Mouse (Mus musculus) CH12.LX (cell line): ENCODE measurements around the gene Mob3b. TPM values are rescaled to one million over a fixed set of nuclear protein-coding genes. Genes with fewer than 3 reads are reported as not detected.

Experiments
- DNase-seq: peaks from one replicate; pipeline ENCODE4 v3.0.0-alpha.2; 2013; ENCODE audit errors: extremely low read depth
- H3K27ac ChIP-seq: 2 replicates; pipeline ENCODE4 v1.5.1; 2012; ENCODE audit warnings: low read depth, mild to moderate bottlenecking, control low read depth, moderate library complexity; ENCODE audit not compliant: insufficient read depth
- H3K27me3 ChIP-seq: replicated peaks from 2 replicates; pipeline ENCODE3; 2012; ENCODE audit warnings: inconsistent platforms
- H3K36me3 ChIP-seq, 2 experiments: replicated peaks in 1 of 2; 2 replicates each; pipeline versions ENCODE3 to v1.6.1; 2012; ENCODE audit warnings: inconsistent platforms in 1 of 2, low read length in 1 of 2, mild to moderate bottlenecking in 1 of 2, mixed read lengths in 1 of 2, moderate library complexity in 1 of 2; ENCODE audit not compliant: control insufficient read depth in 1 of 2, insufficient read depth in 1 of 2
- H3K4me1 ChIP-seq, 2 experiments: 2 replicates each; pipeline ENCODE4 v1.6.1; 2012; ENCODE audit warnings: inconsistent platforms in 1 of 2, moderate library complexity in 1 of 2; ENCODE audit not compliant: insufficient read depth in 2 of 2, control insufficient read depth in 1 of 2
- H3K4me2 ChIP-seq: 2 replicates; pipeline ENCODE4 v1.6.1; 2012; ENCODE audit warnings: low read depth, mild to moderate bottlenecking, control low read depth; ENCODE audit not compliant: poor library complexity, insufficient read depth, severe bottlenecking
- H3K4me3 ChIP-seq, 3 experiments: fragments of 150-350 bp in 1 of 3; sonication (generic) in 1 of 3; replicated peaks in 1 of 3; 2 replicates each; pipeline versions ENCODE3 to v1.5.1; 2011 to 2012; ENCODE audit warnings: low read depth in 2 of 3, low read length in 2 of 3, mild to moderate bottlenecking in 2 of 3, moderate library complexity in 2 of 3, control low read depth in 1 of 3, improper control_type of control experiment in 1 of 3, inconsistent platforms in 1 of 3, mixed read lengths in 1 of 3; ENCODE audit not compliant: poor library complexity in 1 of 3
- H3K79me2 ChIP-seq: replicated peaks from 2 replicates; pipeline ENCODE4 v1.6.1; 2012; ENCODE audit warnings: mild to moderate bottlenecking, moderate library complexity; ENCODE audit not compliant: control insufficient read depth, poor library complexity, insufficient read depth, severe bottlenecking; ENCODE audit errors: extremely low read depth
- H3K9ac ChIP-seq: 2 replicates; pipeline ENCODE4 v1.6.1; 2012; ENCODE audit warnings: low read depth, mild to moderate bottlenecking, control low read depth, moderate library complexity; ENCODE audit not compliant: insufficient read depth
- H3K9me3 ChIP-seq: replicated peaks from 2 replicates; pipeline ENCODE3; 2012; ENCODE audit warnings: low read length, inconsistent platforms, mixed read lengths
- CHD1 ChIP-seq: IDR thresholded peaks from 2 replicates; pipeline ENCODE4 v1.6.1; 2012; ENCODE audit warnings: low read depth, low read length, improper control_type of control experiment, inconsistent platforms
- CTCF ChIP-seq, 2 experiments: IDR thresholded peaks in 1 of 2; conservative IDR thresholded peaks in 1 of 2; 2 replicates each; pipeline ENCODE4 v1.5.1; 2011 to 2012; ENCODE audit warnings: low read depth in 2 of 2, low read length in 2 of 2, improper control_type of control experiment in 1 of 2, inconsistent platforms in 1 of 2, mild to moderate bottlenecking in 1 of 2, moderate library complexity in 1 of 2
- ETS1 ChIP-seq: conservative IDR thresholded peaks from 2 replicates; pipeline ENCODE4 v1.6.1; 2012; ENCODE audit warnings: low read depth, mild to moderate bottlenecking, inconsistent platforms, low read length, improper control_type of control experiment, moderate library complexity
- GABPA ChIP-seq: IDR thresholded peaks from 2 replicates; pipeline ENCODE4 v1.6.1; 2012; ENCODE audit warnings: low read depth, low read length, improper control_type of control experiment, inconsistent platforms; ENCODE audit not compliant: insufficient replicate concordance
- JUND ChIP-seq: conservative IDR thresholded peaks from 2 replicates; pipeline ENCODE4 v1.6.1; 2011; ENCODE audit warnings: low read depth, low read length, improper control_type of control experiment
- MAFK ChIP-seq: IDR thresholded peaks from 2 replicates; pipeline ENCODE4 v1.6.1; 2011; ENCODE audit warnings: low read length, improper control_type of control experiment; ENCODE audit not compliant: insufficient replicate concordance
- POLR2A ChIP-seq: IDR thresholded peaks from 2 replicates; pipeline ENCODE4 v1.6.1; 2011; ENCODE audit warnings: low read depth, mild to moderate bottlenecking, improper control_type of control experiment, low read length
- RAD21 ChIP-seq: IDR thresholded peaks from 2 replicates; pipeline ENCODE4 v1.6.1; 2011; ENCODE audit warnings: low read depth, mild to moderate bottlenecking, low read length, improper control_type of control experiment, moderate library complexity
- SMC3 ChIP-seq: IDR thresholded peaks from 2 replicates; pipeline ENCODE4 v1.6.1; 2011; ENCODE audit warnings: low read depth, low read length, improper control_type of control experiment
- TBP ChIP-seq: conservative IDR thresholded peaks from 2 replicates; pipeline ENCODE4 v1.6.1; 2011; ENCODE audit warnings: low read depth, low read length, improper control_type of control experiment
- USF2 ChIP-seq: conservative IDR thresholded peaks from 2 replicates; pipeline ENCODE4 v1.6.1; 2011; ENCODE audit warnings: low read depth, low read length, improper control_type of control experiment
- ZMIZ1 ChIP-seq: IDR thresholded peaks from 2 replicates; pipeline ENCODE4 v1.6.1; 2012; ENCODE audit warnings: low read depth, mild to moderate bottlenecking, inconsistent platforms, low read length, improper control_type of control experiment
- dilution Hi-C: fragments of 300-500 bp; cut with MboI; formaldehyde crosslinking; loops from 2 replicates; pipeline ENCODE4 v1.14.3; 2020; ENCODE audit warnings: low sequenced_read_pairs; ENCODE audit not compliant: extremely low pct_unique_long_range_greater_than_20kb, extremely low pct_ligation_motif_present
- in situ Hi-C: fragments of 300-500 bp; cut with MboI; formaldehyde crosslinking; loops from 3 replicates; pipeline ENCODE4 v1.14.3; 2019; ENCODE audit warnings: low sequenced_read_pairs, low pct_ligation_motif_present, low pct_unique_long_range_greater_than_20kb, mixed read lengths
- polyA plus RNA-seq: library from polyadenylated mRNA; unstranded; fragments of >175 nt; gene quantifications from 2 replicates; pipeline ENCODE4 v1.2.1, GENCODE M21; 2012; ENCODE audit warnings: low read depth; ENCODE audit not compliant: insufficient read length
- total RNA-seq, 2 experiments: library from RNA; depleted of rRNA; stranded (reverse); fragments of 300-350 nt in 1 of 2; fragments of >200 nt in 1 of 2; gene quantifications; 2 replicates each; pipeline ENCODE4 v1.2.3; 2012 to 2014

Gene Mob3b
- total and polyA plus RNA-seq, 3 experiments = 3.5 to 11.7 (median 11.0) TPM

GRCm38 (mm10) chr4:35201700-35202099, 44.4 kb upstream of the Mob3b start:
- Histone ChIP-seq H3K4me2 (no peak overlapping the region), H3K9me3 (no peaks in the 10 kb centered on the region), H3K79me2 (no peaks in the 10 kb centered on the region; the same call in 1 of the 2 replicates), H3K9ac (no peak overlapping the region), H3K4me1 (no peaks in the 10 kb centered on the region), H3K36me3 (peaks cover 69 to 83% of the 10 kb centered on the region in 2 experiments), H3K4me3 (no peak overlapping the region), H3K27ac (no peak overlapping the region), H3K27me3 (no peaks in the 10 kb centered on the region)
- no peak for TF ChIP-seq JUND
- no peak for TF ChIP-seq GABPA
- TF ChIP-seq ZMIZ1 = no peak
- no peak for TF ChIP-seq TBP
- no peak for TF ChIP-seq ETS1
- no peak for TF ChIP-seq CHD1
- TF ChIP-seq MAFK = no peak
- dilution Hi-C loops (no loop called here), in situ Hi-C loops (no loop called here)
- DNase-seq = no peak

- H3K36me3 ChIP-seq = peaks cover 62 to 87% of the 10 kb centered on the region in 2 experiments
- H3K4me2 ChIP-seq = no peak overlapping the region
- no peak overlapping the region for H3K4me3 ChIP-seq
- dilution Hi-C loops = no loop called here
- no peaks in the 10 kb centered on the region for H3K9me3 ChIP-seq
- H3K9ac ChIP-seq = no peak overlapping the region
- no peaks in the 10 kb centered on the region for H3K79me2 ChIP-seq
- no peak overlapping the region for H3K27ac ChIP-seq
- H3K4me1 ChIP-seq = no peaks in the 10 kb centered on the region
- H3K27me3 ChIP-seq = no peaks in the 10 kb centered on the region
- peak; percentile 20 for DNase-seq
- in situ Hi-C loops = loop anchor here (10.0 kb wide), 1 partner anchor 238 kb away; no protein-coding TSS in a partner anchor
- TF ChIP-seq SMC3 (peak; percentile 69), CTCF (conservative IDR thresholded peaks at IDR 0.05 in 1 of 2, IDR thresholded peaks at IDR 0.05 in 1 of 2; ENCODE audit: low read depth in 2 of 2, low read length in 2 of 2) (peak in 1 of 2 experiments; percentile 68; a peak in 2 of 4 replicates), RAD21 (peak; percentile 70), MAFK (no peak)
- TF ChIP-seq, all 38 proteins: peak for 3
These were observed 35.4 kb upstream of the Mob3b start for GRCm38 (mm10) chr4:35192725-35193124.

GRCm38 (mm10) chr4:35189794-35190193, 32.5 kb upstream of the Mob3b start:
- H3K36me3 ChIP-seq = peaks cover 47 to 61% of the 10 kb centered on the region in 2 experiments
- H3K4me1 ChIP-seq = no peaks in the 10 kb centered on the region
- no peak overlapping the region for H3K9ac ChIP-seq
- H3K4me2 ChIP-seq = no peak overlapping the region
- no peak for TF ChIP-seq USF2
- 0 out of 2 replicates have a peak, but pooled peaks have one; percentile 9 for TF ChIP-seq POLR2A
- TF ChIP-seq, all 38 proteins: peak for 1
- Histone ChIP-seq H3K4me3 (no peak overlapping the region), H3K9me3 (no peaks in the 10 kb centered on the region), H3K27ac (no peak overlapping the region), H3K79me2 (no peaks in the 10 kb centered on the region), H3K27me3 (no peaks in the 10 kb centered on the region)
- in situ Hi-C loops = loop anchor here (10.0 kb wide), 1 partner anchor 235 kb away; no protein-coding TSS in a partner anchor
- dilution Hi-C loops = no loop called here
- no peak for DNase-seq
